Mouse (Mus musculus): ENCODE measurements at regions not wholly inside any gene's neighbourhood (a gene's known extent, or its start where the extent isn't known, plus 50 kb on each side); places are given as distances from the start of the nearest gene placed in this dataset.
A peak's percentile ranks its signal among the peaks of the same experiment; 100 is the strongest.

GRCm38 (mm10) chr3:79996803-79997202 is 112.5 kb downstream of the Fam198b start:
- no peak for DNase-seq

GRCm38 (mm10) chr3:80002335-80002734 is 118.0 kb downstream of the Fam198b start:
- DNase-seq = no peak

GRCm38 (mm10) chr3:80003300-80004090 is 119.2 kb downstream of the Fam198b start:
- DNase-seq = no peak

- DNase-seq = peak in 1 of 2 experiments; percentile 28
These were observed 120.2 kb downstream of the Fam198b start for GRCm38 (mm10) chr3:80004556-80004955.

GRCm38 (mm10) chr3:80004966-80005365 is 120.6 kb downstream of the Fam198b start:
- DNase-seq = peak in 1 of 2 experiments; percentile 18

- DNase-seq = no peak
These were observed 121.0 kb downstream of the Fam198b start for GRCm38 (mm10) chr3:80005371-80005770.

GRCm38 (mm10) chr3:80006263-80006662 is 121.9 kb downstream of the Fam198b start:
- no peak for DNase-seq

- DNase-seq = peak; percentile 50 to 62
These were observed 122.7 kb downstream of the Fam198b start for GRCm38 (mm10) chr3:80007006-80007405.

GRCm38 (mm10) chr3:80009275-80009674 is 124.9 kb downstream of the Fam198b start:
- DNase-seq = no peak

- no peak for DNase-seq
These were observed 141.5 kb downstream of the Fam198b start for GRCm38 (mm10) chr3:80025795-80026194.

GRCm38 (mm10) chr3:80033071-80033470 is 148.7 kb downstream of the Fam198b start:
- peak; percentile 22 to 41 for DNase-seq

- no peak for DNase-seq
These were observed 154.3 kb downstream of the Fam198b start for GRCm38 (mm10) chr3:80038553-80039129.

GRCm38 (mm10) chr3:80042756-80043484 is 158.6 kb downstream of the Fam198b start:
- DNase-seq = peak; percentile 14 to 20

GRCm38 (mm10) chr3:80049495-80050225 is 165.3 kb downstream of the Fam198b start:
- no peak for DNase-seq

GRCm38 (mm10) chr3:80050920-80051319 is 166.6 kb downstream of the Fam198b start:
- DNase-seq = no peak

- peak; percentile 32 to 33 for DNase-seq
These were observed 167.6 kb downstream of the Fam198b start for GRCm38 (mm10) chr3:80051963-80052362.

- DNase-seq = no peak
These were observed 168.5 kb downstream of the Fam198b start for GRCm38 (mm10) chr3:80052879-80053278.

- no peak for DNase-seq
These were observed 169.1 kb downstream of the Fam198b start for GRCm38 (mm10) chr3:80053435-80053834.

- no peak for DNase-seq
These were observed 172.5 kb downstream of the Fam198b start for GRCm38 (mm10) chr3:80056636-80057350.

- peak; percentile 83 to 87 for DNase-seq
These were observed 174.4 kb downstream of the Fam198b start for GRCm38 (mm10) chr3:80058722-80059121.

GRCm38 (mm10) chr3:80070726-80071125 is 186.4 kb downstream of the Fam198b start:
- DNase-seq = no peak

- peak; percentile 90 to 93 for DNase-seq
These were observed 195.6 kb downstream of the Fam198b start for GRCm38 (mm10) chr3:80079801-80080418.

Data from cerebellum, postnatal 10 days (tissue).